Mouse (Mus musculus) retina, embryonic 14.5 days (tissue): ENCODE results near the gene Txnip.

ENCODE experiments used
- DNase-seq: peaks from one replicate; pipeline ENCODE4 v3.0.0-alpha.2; 2015; ENCODE audit warnings: low spot score

The Txnip gene

GRCm38 (mm10) chr3:96569506-96569905 lies 11.7 kb downstream of the Txnip start:
- no peak for DNase-seq

DNA sequence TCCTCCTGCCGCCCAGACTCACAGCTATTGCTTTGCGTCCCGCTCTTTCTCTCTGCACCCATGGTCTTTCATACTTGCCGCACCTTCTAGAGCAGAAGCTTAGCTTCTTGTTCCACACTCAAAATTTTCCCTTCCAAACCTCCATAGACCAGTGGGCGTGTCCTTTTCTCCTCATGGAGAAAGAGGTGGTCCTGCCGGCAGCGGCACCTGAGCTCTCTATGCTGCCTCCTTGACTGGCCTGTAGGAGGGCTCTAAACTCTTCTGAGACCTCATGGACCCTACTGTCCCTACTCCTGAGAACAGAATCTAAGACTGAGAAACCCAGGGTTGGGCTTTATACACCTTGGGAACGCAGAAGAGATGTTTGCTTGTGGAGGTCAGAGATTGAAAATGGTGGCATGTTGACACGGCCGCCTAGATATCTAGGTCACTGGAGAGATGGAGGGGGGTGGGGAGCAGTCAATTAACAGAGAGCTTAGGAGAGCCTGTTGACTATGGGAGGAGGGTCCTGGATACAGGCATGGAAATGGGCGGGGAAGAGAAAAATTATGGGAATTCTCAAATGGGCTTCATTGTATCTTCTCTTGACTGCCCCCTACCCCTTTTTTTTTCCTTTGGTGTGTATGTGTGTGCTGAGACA lies 12.3 kb downstream of the Txnip start:
- DNase-seq, result no peak

GRCm38 (mm10) chr3:96570643-96571042 lies 12.9 kb downstream of the Txnip start:
- DNase-seq, result no peak

GRCm38 (mm10) chr3:96571336-96571735 lies 13.6 kb downstream of the Txnip start:
- DNase-seq, result no peak

DNA sequence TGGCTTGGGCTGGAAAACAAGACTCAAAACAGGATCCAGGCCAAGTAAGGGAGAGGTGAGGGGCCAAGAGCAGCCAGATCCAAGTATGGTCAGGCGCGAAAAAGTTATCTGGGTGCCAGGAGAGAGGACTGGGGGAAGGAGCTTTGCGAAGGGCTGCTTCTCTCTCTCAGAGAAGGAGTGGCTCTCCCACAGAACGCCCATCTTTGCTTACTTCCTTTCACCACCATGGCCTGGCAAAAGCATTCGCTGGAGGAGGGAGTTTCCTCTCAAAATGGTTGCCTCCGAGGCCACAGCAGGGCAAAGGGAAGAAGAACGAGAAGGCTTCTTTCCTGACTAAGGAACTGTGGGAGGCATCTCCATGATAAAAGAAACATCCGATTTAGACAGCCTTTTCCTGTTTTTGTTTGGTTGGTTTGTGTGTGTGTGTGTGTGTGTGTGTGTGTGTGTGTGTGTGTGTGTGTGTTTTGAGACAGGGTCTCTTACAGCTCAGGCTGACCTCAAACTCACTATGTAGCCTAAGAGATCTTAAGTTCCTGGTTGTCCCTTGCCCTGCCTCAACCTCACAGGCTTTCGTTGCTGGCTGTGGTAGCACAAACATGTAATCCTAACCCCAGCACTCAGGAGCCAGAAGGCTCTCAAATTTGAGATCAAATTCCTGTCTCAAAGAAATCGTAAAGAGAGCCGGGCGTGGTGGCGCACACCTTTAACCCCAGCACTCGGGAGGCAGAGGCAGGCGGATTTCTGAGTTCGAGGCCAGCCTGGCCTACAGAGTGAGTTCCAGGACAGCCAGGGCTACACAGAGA lies 14.3 kb downstream of the Txnip start:
- no peak for DNase-seq

DNA sequence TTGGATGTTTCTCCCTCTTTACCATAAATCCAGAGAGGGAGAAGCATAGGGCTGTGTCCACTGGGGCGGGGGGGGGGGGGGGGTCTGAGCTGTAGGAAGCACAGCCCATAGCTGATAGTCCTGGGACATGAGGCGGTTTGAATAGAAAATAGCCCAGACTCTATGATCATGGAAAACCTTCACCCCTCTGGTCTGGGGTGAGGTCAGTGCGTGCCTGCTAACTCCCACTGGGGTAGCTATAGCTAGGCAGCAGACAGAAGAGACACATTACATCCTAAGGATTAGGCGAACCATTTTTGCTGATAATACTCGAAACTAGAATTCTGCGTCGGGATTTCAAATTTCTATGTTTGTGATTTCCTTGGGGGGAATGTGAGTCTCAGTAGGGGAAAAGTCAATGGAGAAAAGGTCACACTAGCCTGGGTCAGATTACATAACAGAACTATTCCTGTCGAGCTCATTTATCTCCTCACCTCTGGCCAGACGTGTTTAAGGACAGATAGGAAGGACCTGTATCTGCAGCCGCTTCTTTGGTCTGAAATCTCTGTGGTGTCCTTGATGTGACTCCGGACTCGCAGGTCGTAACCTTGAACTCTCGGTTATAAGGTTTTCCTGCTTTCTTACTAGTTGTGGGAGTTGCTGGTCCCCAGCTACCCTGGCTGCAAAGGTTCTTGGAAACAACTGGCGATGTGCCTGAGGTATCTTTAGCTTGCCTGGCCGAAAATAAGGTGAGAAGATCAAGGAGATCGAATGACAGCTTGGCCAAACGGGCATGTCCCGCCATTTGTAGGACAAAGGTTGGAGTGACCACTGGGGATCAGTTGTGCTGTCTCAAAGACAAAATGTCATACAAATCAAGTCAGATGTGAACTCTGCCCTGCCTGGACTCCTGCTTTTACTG lies 16.1 kb downstream of the Txnip start:
- no peak for DNase-seq

- no peak for DNase-seq
These were observed 17.7 kb downstream of the Txnip start for GRCm38 (mm10) chr3:96575272-96575984.

- no peak for DNase-seq
These were observed 18.4 kb downstream of the Txnip start for GRCm38 (mm10) chr3:96576005-96576658.

DNA sequence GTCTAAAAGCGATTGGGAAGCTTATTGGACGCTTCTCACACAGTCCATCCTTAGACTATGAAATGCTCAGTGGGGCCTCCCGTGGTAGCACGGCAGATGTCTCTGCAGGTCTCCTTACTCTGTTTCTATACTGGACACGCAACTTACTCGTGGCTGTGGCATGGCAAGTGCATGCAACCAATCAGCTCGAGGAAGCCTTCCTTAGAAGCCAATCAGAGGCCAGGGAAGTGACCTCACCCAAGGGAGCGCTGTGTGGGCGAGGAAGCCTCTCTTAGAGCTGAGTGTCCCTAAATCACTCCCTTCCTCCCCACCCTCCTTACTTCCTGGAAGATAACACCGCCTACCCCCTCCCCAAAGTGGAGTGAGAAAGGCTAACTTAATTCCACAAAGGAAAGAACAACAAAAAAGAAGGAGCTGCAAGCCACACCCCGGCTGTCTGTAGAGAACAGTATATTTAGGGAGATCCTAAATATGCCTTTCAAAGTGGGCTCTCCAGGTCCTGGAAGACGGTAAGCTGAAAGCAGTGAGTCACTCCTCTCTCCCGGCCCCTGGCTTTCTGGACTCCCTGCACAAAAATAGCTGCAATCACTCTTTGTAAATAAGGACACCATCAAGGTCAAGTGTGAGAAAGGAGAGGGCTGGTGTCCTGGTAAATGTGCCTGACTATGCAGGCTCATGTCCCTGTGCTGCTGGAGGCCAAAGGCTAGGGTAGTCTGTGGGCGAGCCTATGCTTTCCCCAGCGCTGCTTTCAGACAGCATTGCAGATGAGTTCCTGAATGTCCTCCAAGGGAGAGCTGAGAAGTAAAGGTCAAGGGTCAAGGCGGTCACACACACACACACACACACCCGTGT lies 19.2 kb downstream of the Txnip start, which contains the start of gene Gm16253:
Gene Gm16253 (plus strand): TSS at position 295 of the 852 bp plus-strand sequence.
- peak; percentile 83 for DNase-seq

- DNase-seq, result no peak
These were observed 19.8 kb downstream of the Txnip start for GRCm38 (mm10) chr3:96577566-96577965.

GRCm38 (mm10) chr3:96578561-96579238 lies 20.9 kb downstream of the Txnip start:
- DNase-seq, result no peak

DNA sequence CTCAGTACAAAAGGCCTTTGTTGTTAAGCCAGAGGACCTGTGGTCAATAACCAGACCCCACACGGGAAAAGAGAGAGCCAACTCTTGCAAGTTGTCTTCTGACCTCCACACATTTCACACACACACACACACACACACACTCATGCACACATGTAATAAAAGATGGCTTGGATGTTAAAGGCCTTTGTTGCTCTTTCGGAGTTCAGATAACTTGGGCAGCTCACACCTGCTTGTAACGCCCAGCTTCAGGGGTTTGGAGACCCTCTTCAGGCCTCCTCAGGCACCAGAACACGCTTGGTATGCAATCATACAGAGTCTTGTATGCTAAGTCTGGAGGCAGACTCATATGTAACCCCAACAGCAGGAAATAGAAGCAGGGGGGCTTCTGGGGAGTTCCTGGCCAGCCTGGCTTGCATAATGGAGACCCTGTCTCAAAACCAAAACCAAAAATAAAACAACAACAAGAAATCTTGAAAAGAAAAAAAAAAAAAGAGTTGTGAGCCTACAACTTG lies 21.5 kb downstream of the Txnip start:
- DNase-seq, result no peak

DNA sequence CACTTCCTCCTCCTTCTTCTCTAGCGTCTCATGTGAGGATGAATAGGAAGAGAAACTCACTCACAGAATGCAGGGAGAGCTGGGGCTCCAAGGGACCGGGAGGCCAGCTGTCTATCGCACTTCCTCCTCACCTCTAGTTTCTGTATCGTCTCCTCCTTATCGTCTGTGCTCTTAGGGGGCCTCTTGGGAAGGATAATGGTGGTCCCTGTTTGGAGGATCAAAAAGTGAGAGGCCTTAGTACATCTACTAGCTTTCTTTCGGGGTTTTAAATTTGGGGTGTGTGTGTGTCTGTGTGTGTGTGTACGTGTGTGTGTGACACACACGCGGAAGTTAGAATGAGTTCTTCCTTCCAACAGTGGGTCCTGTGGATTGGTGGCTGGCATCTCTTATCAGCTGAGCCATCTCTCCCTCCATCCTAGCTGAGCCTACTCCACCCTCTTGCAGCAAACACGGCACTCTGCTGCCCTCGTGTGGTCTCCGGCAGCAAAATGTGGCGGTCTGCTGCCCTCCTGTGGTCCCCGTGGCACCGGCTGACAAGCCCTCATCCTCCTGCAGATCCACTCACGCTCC lies 22.2 kb downstream of the Txnip start:
- DNase-seq, result peak; percentile 94

GRCm38 (mm10) chr3:96581141-96581540 lies 23.4 kb downstream of the Txnip start:
- DNase-seq, result no peak

DNA sequence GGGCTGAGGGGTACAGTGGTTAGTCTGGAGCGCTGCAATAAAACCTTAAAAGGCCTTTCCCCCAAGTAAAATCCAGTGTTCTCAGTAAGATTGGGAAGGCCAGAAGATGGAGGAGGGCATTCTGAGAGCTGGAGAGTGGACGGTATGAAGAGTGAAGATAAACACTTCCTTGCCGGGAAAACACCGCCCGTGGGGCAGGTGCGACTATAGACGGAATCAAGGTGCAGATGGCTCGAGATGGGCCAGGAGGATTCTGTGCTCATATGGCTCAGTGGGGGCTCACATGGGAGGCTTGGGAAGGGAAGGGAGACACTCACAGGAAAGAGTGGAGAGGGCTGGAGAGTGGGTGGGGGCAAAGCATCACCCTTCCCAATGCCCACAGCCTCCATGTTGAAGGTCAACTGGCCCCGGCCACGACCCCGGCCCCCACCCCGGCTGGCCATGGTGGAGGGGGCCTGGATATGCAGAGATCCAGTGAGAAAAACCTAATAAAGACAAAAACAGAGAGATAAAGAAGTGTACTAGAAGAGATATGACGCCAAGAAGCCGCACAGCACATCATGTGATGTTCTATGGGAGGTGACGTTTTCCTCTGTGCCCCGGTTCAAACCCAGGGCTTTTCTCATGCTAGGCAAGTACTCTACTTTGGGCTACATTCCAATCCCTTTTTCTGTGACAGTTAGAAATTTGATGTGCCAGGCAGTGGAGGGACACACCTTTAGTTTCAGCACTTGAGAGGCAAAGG lies 24.2 kb downstream of the Txnip start:
- DNase-seq, result no peak

DNA sequence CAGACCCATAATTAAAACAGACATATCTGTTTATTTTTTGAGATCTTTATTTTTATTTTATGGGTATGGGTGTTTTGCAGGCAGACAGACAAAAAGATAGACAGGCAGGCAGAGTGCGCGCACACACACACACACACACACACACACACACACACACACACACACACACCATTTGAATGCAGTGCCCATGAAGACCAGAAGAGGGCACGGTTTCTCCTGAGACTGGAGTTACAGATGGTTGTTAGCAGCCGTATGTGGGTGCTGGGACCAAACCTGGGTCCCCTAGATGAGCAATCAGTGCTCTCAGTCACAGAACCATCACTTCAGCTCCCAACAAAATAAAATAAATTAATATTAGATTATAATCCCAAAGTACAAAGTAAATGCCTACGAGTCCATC lies 25.6 kb downstream of the Txnip start:
- no peak for DNase-seq

DNA sequence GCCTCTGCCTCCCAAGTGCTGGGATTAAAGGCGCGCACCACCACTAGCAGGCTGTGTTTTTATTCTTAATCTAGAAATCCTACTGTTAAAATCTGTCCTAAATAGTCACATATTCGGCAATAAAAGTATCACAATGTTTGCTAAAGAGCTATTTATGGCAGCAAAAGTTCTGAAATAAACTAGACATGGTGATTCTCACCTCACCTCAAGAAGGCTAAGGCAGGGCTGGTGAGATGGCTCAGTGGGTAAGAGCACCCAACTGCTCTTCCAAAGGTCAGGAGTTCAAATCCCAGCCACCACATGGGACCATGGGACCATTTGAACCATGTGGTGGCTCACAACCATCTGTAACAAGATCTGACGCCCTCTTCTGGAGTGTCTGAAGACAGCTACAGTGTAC lies 32.9 kb downstream of the Txnip start:
- no peak for DNase-seq

DNA sequence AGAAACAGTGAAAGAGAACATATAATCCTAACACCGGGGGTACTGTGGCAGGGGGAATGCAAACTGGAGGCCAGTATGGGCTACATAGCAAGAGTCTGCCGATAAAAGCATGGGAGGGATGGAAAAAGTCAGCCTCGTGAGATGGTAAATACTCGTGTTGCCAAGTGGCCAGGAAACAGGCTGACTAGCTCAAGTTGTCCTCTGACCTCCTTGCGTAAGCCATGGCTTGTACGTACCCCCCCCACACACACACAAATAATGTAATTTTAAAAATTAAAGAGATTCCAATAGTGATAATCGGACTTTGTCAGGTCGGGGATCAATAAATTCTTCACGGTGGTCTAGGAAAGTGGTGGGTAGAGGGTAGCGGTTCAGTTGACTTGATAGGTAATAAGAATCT lies 35.6 kb downstream of the Txnip start:
- DNase-seq, result peak; percentile 44
